Mouse (Mus musculus) midbrain, embryonic 16.5 days (tissue): ENCODE data around the gene Mthfsd. TPM values are rescaled to one million over a fixed set of nuclear protein-coding genes. Genes with fewer than 3 reads are reported as not detected.

Experiments
- ATAC-seq: fragments of 200-750 bp; cut with Nextera tagmentation; 2 replicates; pipeline ENCODE4 v1.8.0; 2017; ENCODE audit warnings: moderate TSS enrichment
- H3K27ac ChIP-seq: fragments of 300-500 bp; sonication (generic); 2 replicates; pipeline ENCODE4 v1.5.1; 2014; ENCODE audit warnings: mild to moderate bottlenecking, low read length, mixed read lengths
- H3K27me3 ChIP-seq: fragments of 300-500 bp; sonication (generic); 2 replicates; pipeline ENCODE4 v1.6.1; 2014; ENCODE audit warnings: low read depth, low read length, mixed read lengths; ENCODE audit not compliant: control insufficient read depth, insufficient read depth
- H3K36me3 ChIP-seq: fragments of 300-500 bp; sonication (generic); 2 replicates; pipeline ENCODE4 v1.6.1; 2014; ENCODE audit warnings: mild to moderate bottlenecking, low read length, moderate library complexity, mixed read lengths; ENCODE audit not compliant: control insufficient read depth, insufficient read depth
- H3K4me1 ChIP-seq: fragments of 300-500 bp; sonication (generic); 2 replicates; pipeline ENCODE4 v1.6.1; 2014; ENCODE audit warnings: mild to moderate bottlenecking, low read length, mixed read lengths; ENCODE audit not compliant: control insufficient read depth, insufficient read depth
- H3K4me2 ChIP-seq: fragments of 300-500 bp; sonication (generic); 2 replicates; pipeline ENCODE4 v1.6.1; 2014; ENCODE audit warnings: mild to moderate bottlenecking, low read length, mixed read lengths
- H3K4me3 ChIP-seq: fragments of 300-500 bp; sonication (generic); 2 replicates; pipeline ENCODE4 v1.5.1; 2014; ENCODE audit warnings: low read depth, mild to moderate bottlenecking, low read length, moderate library complexity, mixed read lengths
- H3K9ac ChIP-seq: fragments of 300-500 bp; sonication (generic); 2 replicates; pipeline ENCODE4 v1.6.1; 2014; ENCODE audit warnings: low read depth, low read length, mixed read lengths
- H3K9me3 ChIP-seq: fragments of 300-500 bp; sonication (generic); replicated peaks from 2 replicates; pipeline ENCODE4 v1.6.1; 2014; ENCODE audit warnings: mild to moderate bottlenecking, low read length, mixed read lengths; ENCODE audit not compliant: control insufficient read depth, poor library complexity, severe bottlenecking
- WGBS: fragments of 180-500 bp; shearing (Covaris S2); extraction: QIAGEN DNeasy Blood & Tissue Kit; methylation state at CpG from one replicate; pipeline ENCODE4 v1.1.7; 2014; 5-methylcytosine and 5-hydroxymethylcytosine counted together
- polyA plus RNA-seq: library from polyadenylated mRNA; unstranded; fragments of >200 nt; fragmentation: Nextera tagmentation; extraction: Ambion mirVana; gene quantifications from 2 replicates; pipeline ENCODE4 v1.2.1, GENCODE M21; 2015

The Mthfsd gene
- polyA plus RNA-seq, 1 experiment from 2014 or later = 52.3 TPM

DNA sequence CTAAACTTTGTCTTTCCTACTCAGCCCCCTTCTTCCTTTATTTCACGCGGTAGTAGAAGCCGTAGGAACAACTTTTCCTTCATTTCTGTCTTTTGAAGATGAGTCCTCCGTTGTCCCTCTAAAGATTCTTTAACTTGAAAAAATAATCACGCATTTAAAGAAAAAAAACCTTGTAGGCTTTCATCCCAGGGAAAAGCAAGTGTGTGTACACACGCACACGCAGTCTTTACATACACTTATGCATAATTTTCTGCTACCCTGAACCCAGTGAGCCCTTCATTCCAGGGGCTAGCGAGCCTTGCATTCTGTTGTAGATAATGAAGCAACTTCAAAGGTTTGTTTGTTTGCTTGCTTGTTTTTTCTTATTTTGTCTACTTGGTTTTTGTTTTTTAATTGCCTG lies 19.9 kb downstream of the Mthfsd start:
- H3K4me1 ChIP-seq = peaks cover 12% of the 10 kb centered on the region
- no peaks in the 10 kb centered on the region for H3K9me3 ChIP-seq
- H3K4me3 ChIP-seq = no peak overlapping the region
- H3K4me2 ChIP-seq = no peak overlapping the region
- H3K9ac ChIP-seq = no peak overlapping the region
- ATAC-seq = no peak
- H3K27me3 ChIP-seq = peaks cover 77% of the 10 kb centered on the region
- WGBS = 3% methylated on average over 8 of the region's 8 CpGs
- no peaks in the 10 kb centered on the region for H3K36me3 ChIP-seq
- H3K27ac ChIP-seq = no peak overlapping the region

DNA sequence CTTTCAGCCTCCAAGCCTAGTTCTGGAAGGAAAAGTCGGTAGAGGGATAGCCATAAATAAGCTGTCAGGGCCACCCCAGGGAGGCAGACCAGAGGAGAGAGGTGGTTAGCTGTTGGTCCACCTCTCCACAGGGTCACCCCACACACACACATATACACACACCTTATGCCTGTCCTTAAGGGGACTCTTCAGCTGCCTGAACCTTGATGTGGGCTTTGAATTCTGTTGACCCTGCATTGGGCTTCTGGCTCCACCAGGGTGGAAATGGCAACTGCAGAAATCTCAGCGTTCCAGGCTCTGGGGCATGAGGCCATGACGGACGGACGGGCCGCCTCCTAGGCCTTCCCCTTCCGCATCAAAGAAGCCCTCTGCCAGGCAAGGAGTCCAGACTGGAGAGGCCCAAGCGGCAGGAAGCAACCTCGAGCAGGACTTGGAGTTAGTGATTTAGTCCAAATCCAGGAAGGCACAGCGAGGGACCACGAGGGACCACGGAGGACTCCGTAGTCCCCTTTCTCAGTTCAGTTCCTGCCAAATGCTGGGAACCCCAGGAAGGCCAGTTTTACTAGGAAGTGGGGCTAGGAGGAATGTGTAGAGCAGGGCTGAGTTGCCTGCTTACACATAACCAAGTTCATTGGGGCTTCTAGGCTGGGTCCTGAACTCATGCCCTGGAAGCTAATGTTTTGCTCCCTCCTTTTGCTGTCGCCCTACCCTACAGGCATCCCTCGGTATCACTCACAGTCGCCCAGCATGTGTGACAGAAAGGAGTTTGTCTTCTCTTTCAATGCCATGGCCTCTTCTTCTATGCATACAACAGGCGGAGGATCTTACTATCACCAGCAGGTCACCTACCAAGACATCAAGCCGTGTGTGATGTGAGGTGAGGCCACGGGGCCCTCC lies 21.9 kb downstream of the Mthfsd start:
- Histone ChIP-seq H3K4me2 (no peak overlapping the region), H3K9ac (no peak overlapping the region), H3K4me3 (no peak overlapping the region), H3K27me3 (peaks cover 77% of the 10 kb centered on the region), H3K36me3 (no peaks in the 10 kb centered on the region), H3K9me3 (no peaks in the 10 kb centered on the region), H3K27ac (no peak overlapping the region), H3K4me1 (peaks cover 18% of the 10 kb centered on the region)
- ATAC-seq = no peak
- WGBS = 9% methylated on average over 19 of the region's 19 CpGs

DNA sequence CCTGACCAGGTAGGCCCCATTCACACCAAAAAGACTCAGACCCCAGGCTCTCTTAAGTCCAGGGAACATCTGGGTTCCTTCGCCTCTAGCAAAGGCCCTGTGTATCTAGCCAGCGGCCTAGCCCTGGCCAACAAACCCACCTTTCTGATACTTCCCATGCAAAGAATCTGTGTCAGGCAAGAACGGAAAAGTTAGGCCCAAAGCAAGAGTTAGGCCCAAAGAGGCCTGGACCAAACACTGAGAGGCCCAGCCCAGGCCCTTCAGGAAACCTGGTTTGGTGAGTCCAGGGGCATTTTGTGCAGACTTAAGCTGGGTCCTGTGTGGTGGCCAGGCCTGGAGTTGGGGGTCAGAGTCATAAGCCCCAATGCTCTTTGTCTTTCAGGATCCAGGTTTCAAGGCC lies 22.6 kb downstream of the Mthfsd start:
- H3K9me3 ChIP-seq = no peaks in the 10 kb centered on the region
- peaks cover 18% of the 10 kb centered on the region for H3K4me1 ChIP-seq
- H3K4me3 ChIP-seq = no peak overlapping the region
- ATAC-seq = no peak
- 28% methylated on average over 3 of the region's 3 CpGs for WGBS
- H3K36me3 ChIP-seq = no peaks in the 10 kb centered on the region
- H3K27me3 ChIP-seq = peaks cover 73% of the 10 kb centered on the region
- H3K27ac ChIP-seq = no peak overlapping the region
- H3K9ac ChIP-seq = no peak overlapping the region
- no peak overlapping the region for H3K4me2 ChIP-seq

DNA sequence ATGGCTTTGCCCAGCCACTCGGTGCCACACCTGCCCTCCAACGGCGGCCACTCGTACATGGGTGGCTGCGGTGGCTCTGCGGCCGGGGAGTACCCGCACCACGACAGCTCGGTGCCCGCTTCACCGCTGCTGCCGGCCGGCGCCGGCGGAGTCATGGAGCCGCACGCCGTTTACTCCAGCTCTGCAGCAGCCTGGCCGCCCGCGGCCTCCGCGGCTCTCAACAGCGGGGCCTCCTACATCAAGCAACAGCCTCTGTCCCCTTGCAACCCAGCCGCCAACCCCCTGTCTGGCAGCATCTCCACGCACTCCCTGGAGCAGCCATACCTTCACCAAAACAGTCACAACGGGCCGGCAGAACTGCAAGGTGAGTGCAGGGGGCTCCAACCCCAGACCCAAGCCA lies 23.2 kb downstream of the Mthfsd start:
- Histone ChIP-seq H3K4me2 (no peak overlapping the region), H3K4me3 (0 out of 2 replicates have a peak overlapping the region, but pooled peaks have one; percentile 4)

DNA sequence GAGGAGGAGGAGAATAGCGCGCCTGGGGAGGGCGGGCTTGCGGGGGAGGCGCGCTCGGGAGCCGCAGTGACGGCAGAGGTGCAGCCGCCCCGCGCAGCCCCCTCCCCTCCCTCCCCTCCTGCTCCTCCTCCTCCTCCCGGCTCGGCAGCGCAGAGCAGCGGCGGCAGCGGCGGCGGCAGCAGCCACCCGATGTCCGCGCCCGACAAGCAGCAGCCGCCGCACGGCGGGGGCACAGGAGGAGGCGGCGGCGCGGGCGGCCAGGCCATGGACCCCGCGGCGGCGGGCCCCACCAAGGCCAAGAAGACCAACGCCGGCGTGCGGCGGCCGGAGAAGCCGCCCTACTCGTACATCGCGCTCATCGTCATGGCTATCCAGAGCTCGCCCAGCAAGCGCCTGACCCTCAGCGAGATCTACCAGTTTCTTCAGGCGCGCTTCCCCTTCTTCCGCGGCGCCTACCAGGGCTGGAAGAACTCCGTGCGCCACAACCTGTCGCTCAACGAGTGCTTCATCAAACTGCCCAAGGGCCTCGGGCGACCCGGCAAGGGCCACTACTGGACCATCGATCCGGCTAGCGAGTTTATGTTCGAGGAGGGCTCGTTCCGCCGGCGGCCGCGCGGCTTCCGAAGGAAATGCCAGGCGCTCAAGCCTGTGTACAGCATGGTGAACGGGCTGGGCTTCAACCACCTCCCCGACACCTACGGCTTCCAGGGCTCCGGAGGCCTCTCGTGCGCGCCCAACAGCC lies 23.8 kb downstream of the Mthfsd start, which contains the start of gene Foxf1:
Gene Foxf1, plus strand, starts transcription at position 177 of the 742 bp plus-strand sequence.
- ATAC-seq = no peak
- H3K9me3 ChIP-seq = no peaks in the 10 kb centered on the region
- H3K4me1 ChIP-seq = peaks cover 18% of the 10 kb centered on the region
- no peaks in the 10 kb centered on the region for H3K36me3 ChIP-seq
- peak within 1 kb of the TSS; percentile 34 for H3K4me3 ChIP-seq
- peak within 1 kb of the TSS; percentile 64 for H3K4me2 ChIP-seq
- under 1% methylated on average over 37 of the region's 83 CpGs for WGBS
- no peak within 1 kb of the TSS for H3K27ac ChIP-seq
- peaks cover 66% of the 10 kb centered on the region for H3K27me3 ChIP-seq
- peak within 1 kb of the TSS; percentile 38; the same call in 1 of the 2 replicates for H3K9ac ChIP-seq

More for the DNA sequence above, 23.2 kb downstream of the Mthfsd start:
- no peak for ATAC-seq
- H3K36me3 ChIP-seq = no peaks in the 10 kb centered on the region
- peaks cover 68% of the 10 kb centered on the region for H3K27me3 ChIP-seq
- H3K4me1 ChIP-seq = peaks cover 18% of the 10 kb centered on the region
- H3K9me3 ChIP-seq = no peaks in the 10 kb centered on the region
- H3K9ac ChIP-seq = no peak overlapping the region
- WGBS = 2% methylated on average over 30 of the region's 30 CpGs
- H3K27ac ChIP-seq = no peak overlapping the region

DNA sequence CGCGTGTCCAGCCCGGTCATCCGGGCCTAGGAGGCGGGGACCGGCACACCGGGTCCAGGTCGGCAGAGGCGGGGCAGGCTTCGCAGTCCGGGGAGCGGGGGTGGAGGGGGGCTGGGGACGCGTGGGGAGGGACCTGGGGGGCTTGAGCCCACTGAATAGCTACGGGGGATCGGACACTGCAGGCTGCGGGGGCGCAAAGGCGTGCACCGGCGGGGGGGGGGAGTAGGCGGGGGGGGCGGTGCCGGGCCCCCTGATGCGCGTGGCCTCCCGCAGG lies 24.3 kb downstream of the Mthfsd start:
- peak overlapping the region; percentile 34 for H3K4me3 ChIP-seq
- ATAC-seq = no peak
- no peaks in the 10 kb centered on the region for H3K36me3 ChIP-seq
- H3K4me1 ChIP-seq = peaks cover 18% of the 10 kb centered on the region
- H3K9ac ChIP-seq = peak overlapping the region; percentile 38; the same call in 1 of the 2 replicates
- no peaks in the 10 kb centered on the region for H3K9me3 ChIP-seq
- peaks cover 67% of the 10 kb centered on the region for H3K27me3 ChIP-seq
- peak overlapping the region; percentile 64 for H3K4me2 ChIP-seq
- no peak overlapping the region for H3K27ac ChIP-seq
- WGBS = 0% methylated on average over 8 of the region's 27 CpGs

DNA sequence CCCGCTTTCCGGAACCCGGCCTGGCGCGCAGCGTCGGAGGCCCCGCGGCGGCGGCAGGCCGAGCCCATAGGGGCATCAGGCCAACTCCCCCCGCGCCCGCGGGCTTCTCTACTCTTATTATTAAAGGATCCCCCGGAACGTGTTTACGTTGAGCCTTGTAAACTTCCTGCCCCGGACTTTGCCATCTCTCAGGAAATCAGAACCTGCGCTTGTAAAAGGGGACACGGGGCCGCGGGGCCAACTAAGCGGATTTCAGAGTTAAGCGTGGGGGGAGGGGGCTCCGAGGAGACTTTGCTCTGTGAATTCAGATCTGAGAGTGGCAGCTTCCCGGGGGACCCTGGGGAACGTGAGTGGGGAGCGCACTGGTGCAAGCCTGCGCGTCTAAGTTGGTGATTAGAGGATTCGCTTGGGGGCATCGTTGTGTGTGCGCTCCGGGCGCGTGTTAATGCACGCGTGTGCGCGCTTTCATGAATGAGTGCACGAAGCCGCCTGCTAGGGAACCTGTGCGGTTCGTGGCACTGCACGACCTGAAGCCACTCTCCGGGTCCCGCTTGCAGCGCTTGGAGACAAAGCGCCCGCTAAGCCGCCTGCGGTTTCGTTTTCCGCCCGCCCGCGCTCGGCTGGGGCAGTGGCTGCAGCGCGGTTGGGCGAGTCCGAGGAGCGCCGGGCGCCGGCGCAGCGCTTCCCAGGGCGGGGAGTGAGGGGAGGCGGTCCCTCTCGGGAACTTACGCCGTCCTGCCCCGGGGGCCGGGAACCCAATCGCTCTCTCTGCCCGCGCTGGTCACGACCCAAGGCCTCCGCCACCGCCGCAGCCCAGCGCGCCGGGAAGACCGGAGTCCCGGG lies 24.9 kb downstream of the Mthfsd start:
- no peak for ATAC-seq
- Histone ChIP-seq H3K4me3 (peak overlapping the region; percentile 34), H3K27ac (no peak overlapping the region), H3K27me3 (peaks cover 67% of the 10 kb centered on the region), H3K4me2 (peak overlapping the region; percentile 64), H3K36me3 (no peaks in the 10 kb centered on the region), H3K9me3 (no peaks in the 10 kb centered on the region), H3K4me1 (peaks cover 18% of the 10 kb centered on the region), H3K9ac (no peak overlapping the region)
- WGBS = under 1% methylated on average over 88 of the region's 89 CpGs

DNA sequence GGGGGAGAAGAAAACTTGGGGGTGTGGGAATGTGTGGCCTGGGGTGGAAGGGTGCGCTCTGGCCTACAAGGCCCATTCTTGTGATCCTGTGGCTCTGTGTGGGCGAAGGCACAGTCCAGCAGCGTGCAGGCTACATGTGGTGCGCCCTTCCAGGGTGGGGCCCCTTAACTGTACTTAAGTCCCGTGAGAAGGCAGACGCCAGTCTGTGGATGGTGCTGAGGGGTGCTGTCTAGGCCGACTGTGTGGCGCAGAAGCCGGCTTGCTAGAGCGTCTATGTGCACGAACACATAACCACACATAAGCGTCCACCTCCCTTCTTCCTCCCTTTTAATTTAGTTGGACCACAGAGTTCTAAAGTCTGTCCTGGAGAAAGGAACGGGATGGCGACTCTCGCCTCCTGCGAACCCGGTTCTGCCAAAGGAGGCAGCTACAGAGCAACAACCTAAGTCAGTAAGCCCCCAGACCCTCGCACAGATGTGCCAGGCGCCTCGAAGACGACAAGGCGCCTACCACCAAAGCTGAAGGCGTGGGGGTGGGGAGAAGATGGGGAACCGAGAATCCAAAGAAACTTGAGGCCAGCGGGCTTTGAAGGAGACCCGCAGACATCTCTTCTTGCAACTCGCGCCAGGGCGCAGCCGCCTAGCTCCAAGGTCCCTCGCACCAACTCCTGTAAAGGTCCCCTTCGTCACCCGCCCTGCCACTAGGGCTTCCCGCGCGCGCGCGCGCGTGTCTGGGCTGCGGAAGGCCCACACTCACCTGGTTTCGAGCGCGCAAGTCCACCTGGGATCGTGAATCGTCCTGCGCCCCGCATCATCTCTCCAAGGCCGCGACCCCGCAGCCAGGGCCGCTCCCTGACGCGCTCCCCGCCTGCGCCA lies 25.7 kb downstream of the Mthfsd start:
- Histone ChIP-seq H3K36me3 (no peaks in the 10 kb centered on the region), H3K27ac (no peak overlapping the region), H3K27me3 (peaks cover 75% of the 10 kb centered on the region), H3K4me3 (peak overlapping the region; percentile 34; the same call in 1 of the 2 replicates), H3K9ac (no peak overlapping the region), H3K4me2 (peak overlapping the region; percentile 64; the same call in 1 of the 2 replicates), H3K9me3 (no peaks in the 10 kb centered on the region), H3K4me1 (peaks cover 18% of the 10 kb centered on the region)
- under 1% methylated on average over 57 of the region's 57 CpGs for WGBS
- ATAC-seq = no peak
